Mouse (Mus musculus) megakaryocyte, embryonic 14.5 days (primary cell): ENCODE data around the gene Rev3l. TPM values are rescaled to one million over a fixed set of nuclear protein-coding genes. Genes with fewer than 3 reads are reported as not detected.
"Not testable (repeated sequence)": the region's sequence is repeated elsewhere in the genome, so short reads cannot be mapped to it uniquely, and the experiment has no call there.

Experiments
- H3K27me3 ChIP-seq: replicated peaks from 2 replicates; pipeline ENCODE3; 2012; ENCODE audit warnings: inconsistent platforms
- H3K36me3 ChIP-seq: replicated peaks from 2 replicates; pipeline ENCODE3; 2012; ENCODE audit warnings: low read length, inconsistent platforms, mixed read lengths
- H3K4me1 ChIP-seq: 2 replicates; pipeline ENCODE4 v1.6.1; 2012; ENCODE audit warnings: inconsistent platforms
- H3K4me3 ChIP-seq: replicated peaks from 2 replicates; pipeline ENCODE3; 2012; ENCODE audit warnings: moderate library complexity, mild to moderate bottlenecking, inconsistent platforms
- H3K9me3 ChIP-seq: 2 replicates; pipeline ENCODE4 v1.6.1; 2012; ENCODE audit warnings: inconsistent platforms
- FLI1 ChIP-seq: IDR thresholded peaks from 2 replicates; pipeline ENCODE4 v1.6.1; 2012; ENCODE audit warnings: low read length, inconsistent platforms, mixed read lengths
- GATA1 ChIP-seq: IDR thresholded peaks from 3 replicates; pipeline ENCODE4 v1.6.1; 2012; ENCODE audit warnings: mixed read lengths, low read length, inconsistent platforms, borderline replicate concordance
- polyA plus RNA-seq: library from polyadenylated mRNA; stranded (reverse); fragments of >175 nt; gene quantifications from 2 replicates; pipeline ENCODE4 v1.2.3, GENCODE M21; 2012; ENCODE audit warnings: low replicate concordance; ENCODE audit not compliant: insufficient read depth

Gene Rev3l
- polyA plus RNA-seq, 1 experiment: 0.91 TPM

DNA sequence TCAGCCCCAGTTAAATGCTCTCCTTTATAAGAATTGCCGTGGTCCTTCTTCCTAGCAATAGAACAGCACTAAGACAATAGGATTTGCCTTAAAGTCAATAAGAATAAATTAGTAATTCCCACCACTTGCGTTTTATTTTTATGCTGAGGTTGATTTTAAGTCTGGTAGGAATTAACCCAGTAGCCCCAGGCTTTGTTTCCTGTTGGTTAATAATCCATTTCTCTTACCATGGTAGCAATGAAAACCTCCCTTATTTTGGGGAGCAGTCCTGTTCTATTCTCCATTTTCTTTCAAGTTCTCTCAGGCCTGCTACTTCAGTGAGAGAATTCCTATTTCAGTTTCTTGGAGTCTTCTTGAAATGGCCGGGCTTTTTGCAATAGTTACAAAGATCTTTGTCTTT, 172.3 kb downstream of the Rev3l start:
- Histone ChIP-seq H3K9me3 (no peaks in the 10 kb centered on the region), H3K27me3 (peaks cover 6% of the 10 kb centered on the region), H3K4me1 (peaks cover 12% of the 10 kb centered on the region), H3K4me3 (no peak overlapping the region), H3K36me3 (no peaks in the 10 kb centered on the region)
- TF ChIP-seq FLI1: no peak
- no peak for TF ChIP-seq GATA1

DNA sequence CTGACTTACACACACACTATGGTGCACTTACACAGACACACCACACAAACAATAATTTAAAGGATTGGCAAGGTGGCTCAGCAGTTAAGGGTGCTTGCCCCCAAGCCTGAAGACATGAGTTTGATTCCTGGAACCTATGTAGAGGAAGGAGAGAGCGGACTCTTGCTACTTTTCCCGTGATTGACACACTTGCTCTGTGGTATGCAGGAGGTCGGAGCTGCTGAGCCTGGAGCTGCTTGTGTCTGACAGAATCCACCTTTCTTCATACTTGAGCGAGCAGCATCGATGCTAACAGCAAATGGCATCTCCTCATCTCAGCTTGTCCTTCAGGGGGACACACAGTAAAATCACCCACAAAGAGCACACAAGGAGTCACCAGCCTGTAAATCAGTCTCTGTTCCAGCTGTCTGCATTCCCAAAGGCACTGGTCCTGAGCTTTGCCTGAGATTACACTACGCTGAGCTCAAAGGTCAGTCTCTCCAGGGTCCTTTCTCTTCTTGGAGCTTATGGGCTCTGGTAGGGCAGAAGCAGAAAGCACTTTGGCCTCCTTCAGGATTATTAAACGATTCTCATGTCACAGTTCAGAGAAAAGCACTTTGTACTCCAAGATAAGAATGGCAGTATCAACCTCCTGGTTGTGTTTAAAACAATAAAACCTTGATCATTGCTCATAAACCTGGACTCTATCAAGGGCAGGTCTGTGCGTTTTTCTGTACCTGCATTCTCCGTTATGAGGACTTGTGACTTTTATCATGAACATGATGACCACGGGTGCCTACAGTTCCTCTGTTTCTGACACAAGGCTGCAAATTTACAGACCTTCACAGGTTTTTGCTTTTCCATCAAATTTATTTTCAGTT, 175.1 kb downstream of the Rev3l start:
- Histone ChIP-seq H3K9me3 (no peaks in the 10 kb centered on the region), H3K4me1 (peaks cover 13% of the 10 kb centered on the region), H3K36me3 (no peaks in the 10 kb centered on the region), H3K27me3 (peaks cover 6% of the 10 kb centered on the region), H3K4me3 (no peak overlapping the region)
- TF ChIP-seq GATA1 (no peak), FLI1 (no peak)

DNA sequence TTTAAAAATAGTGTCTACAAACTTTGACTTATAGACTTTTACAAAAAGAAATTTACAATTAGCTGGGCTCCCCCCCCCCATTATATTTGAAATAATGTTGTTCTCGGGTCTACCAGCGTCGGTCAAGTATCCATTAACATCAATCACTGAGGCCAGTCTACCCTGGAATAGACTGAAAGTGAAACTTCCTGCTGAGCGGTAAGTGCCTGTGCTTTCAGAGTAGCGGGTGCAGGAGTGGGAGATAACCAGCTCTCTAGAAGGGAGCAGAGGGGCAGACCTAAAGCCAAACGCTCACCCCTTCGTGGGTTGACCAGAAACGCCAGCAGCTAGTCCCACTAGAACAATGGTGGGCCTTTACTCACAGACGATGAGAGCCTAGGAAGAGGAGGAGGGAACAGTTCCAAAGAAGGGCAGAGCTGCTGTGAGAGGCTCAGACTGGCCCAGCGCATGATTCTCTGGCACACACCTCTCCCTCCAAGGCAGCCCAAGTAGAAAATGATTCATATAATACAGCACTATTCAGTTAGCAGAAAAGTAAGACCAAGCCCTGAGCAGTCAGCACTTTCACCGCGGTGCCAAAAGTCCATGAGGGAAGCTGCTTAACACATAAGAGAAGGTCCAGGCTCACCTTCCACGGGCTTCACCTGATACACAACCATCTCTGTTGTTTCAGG, 177.0 kb downstream of the Rev3l start:
- Histone ChIP-seq H3K4me3 (peak overlapping the region; percentile 83), H3K9me3 (no peaks in the 10 kb centered on the region), H3K36me3 (no peaks in the 10 kb centered on the region), H3K27me3 (peaks cover 6% of the 10 kb centered on the region), H3K4me1 (peaks cover 13% of the 10 kb centered on the region)
- no peak for TF ChIP-seq GATA1
- no peak for TF ChIP-seq FLI1

- Histone ChIP-seq H3K4me1 (peaks cover 17% of the 10 kb centered on the region), H3K4me3 (no peak overlapping the region), H3K27me3 (peaks cover 2% of the 10 kb centered on the region), H3K9me3 (no peaks in the 10 kb centered on the region), H3K36me3 (no peaks in the 10 kb centered on the region)
- TF ChIP-seq GATA1 (no peak), FLI1 (no peak)
Measured at GRCm38 (mm10) chr10:39912616-39913015, 180.7 kb downstream of the Rev3l start.

DNA sequence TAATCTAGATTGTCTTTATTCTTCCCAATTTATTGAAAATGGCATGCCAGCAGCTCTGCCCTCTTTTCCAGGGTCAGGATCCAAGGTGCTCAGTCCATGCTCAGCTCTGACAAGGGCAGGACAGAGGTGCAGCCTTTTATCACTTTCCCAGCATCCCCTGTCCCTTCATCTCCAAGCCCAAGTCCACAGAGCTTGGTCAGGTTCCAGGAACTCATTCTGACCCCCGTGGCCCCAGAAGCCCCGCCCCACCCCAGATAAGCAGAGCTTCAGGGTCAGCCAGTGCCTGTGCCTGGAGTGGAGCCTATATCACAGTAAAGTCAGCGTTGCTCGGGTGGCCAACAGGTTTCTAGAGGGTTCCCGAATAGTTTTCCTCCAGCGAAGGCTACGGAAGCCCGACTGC, 192.6 kb downstream of the Rev3l start:
- H3K4me1 ChIP-seq: not testable (repeated sequence)

More for the DNA sequence above, 192.6 kb downstream of the Rev3l start:
- not testable (repeated sequence) for H3K4me3 ChIP-seq, H3K9me3 ChIP-seq, H3K36me3 ChIP-seq
- peaks cover 30% of the 10 kb centered on the region for H3K27me3 ChIP-seq

Other genes with a start within 250 kb of the Rev3l start
- gene Traf3ip2, start 119.2 kb upstream of the Rev3l start, polyA plus RNA-seq: 1.2 TPM in 1 of 2 replicates, not detected in the other
- gene Mfsd4b4, start 167.1 kb downstream of the Rev3l start, polyA plus RNA-seq: 0.30 TPM in 1 of 2 replicates, not detected in the other
- gene Mfsd4b2, start 194.8 kb downstream of the Rev3l start, polyA plus RNA-seq: not detected in 2 replicates
- gene Mfsd4b3, start 228.0 kb downstream of the Rev3l start, polyA plus RNA-seq: not detected in 2 replicates